Mouse (Mus musculus) urinary bladder, postnatal 10 days (tissue): ENCODE measurements around the gene Gm20838.
"Not testable (repeated sequence)": the region's sequence is repeated elsewhere in the genome, so short reads cannot be mapped to it uniquely, and the experiment has no call there.

ENCODE experiments used
- DNase-seq: peaks from one replicate; pipeline ENCODE4 v3.0.0; 2022; ENCODE audit warnings: low spot score

The Gm20838 gene

GRCm38 (mm10) chrY:33543064-33543463, at the start of gene Gm20838:
Gene Gm20838, minus strand, starts transcription at chrY:33543164.
- not testable (repeated sequence) for DNase-seq
